12 mouse cellular contexts compared by ENCODE assay signal in genomic region chr19:23668142-23668655, GRCm38 (mm10). TPM values are rescaled to one million over a fixed set of nuclear protein-coding genes. Genes with fewer than 3 reads are reported as not detected.
"Had no signal": no experiment of that assay in that cellular context is flagged by ENCODE, and none has a peak within 500 bp of the region (broad histone marks: within the 10 kb centered on the region; RNA-seq: fewer than 3 reads in every experiment).

No protein-coding gene starts in this region.

- H3K36me3 ChIP-seq: limb, embryonic 13.5 days had no signal

- H3K4me2 ChIP-seq: limb, embryonic 13.5 days had no signal

- H3K27ac ChIP-seq: kidney, postnatal 0 days; limb, embryonic 13.5 days; liver, embryonic 14.5 days; stomach, postnatal 0 days had no signal

- H3K9me3 ChIP-seq: limb, embryonic 13.5 days had no signal

- H3K9ac ChIP-seq: limb, embryonic 13.5 days; liver, embryonic 14.5 days had no signal

- DNase-seq: kidney, adult 11 months; kidney, adult 9 months; kidney, postnatal 36 days; left cerebral cortex, postnatal 4 days; lung, adult 18-20 months; lung, postnatal 36 days had no signal

- H3K4me3 ChIP-seq: limb, embryonic 13.5 days had no signal

- H3K4me1 ChIP-seq: limb, embryonic 13.5 days had no signal

- H3K27me3 ChIP-seq: limb, embryonic 13.5 days had no signal

RNA-seq across cellular contexts. Expression of gene 1700028P14Rik, which starts 15.6 kb away (rescaled TPM):
- total RNA-seq: liver, adult 2 months; megakaryocyte progenitor cell, adult 5-6 weeks had no signal
- polyA plus RNA-seq: liver, adult 2 months; liver, embryonic 14.5 days; stomach, postnatal 0 days had no signal
